Mouse (Mus musculus) lung, postnatal 0 days (tissue): ENCODE data around the gene Cplx3.

Experiments
- CTCF ChIP-seq: IDR thresholded peaks from 2 replicates; pipeline ENCODE4 v1.5.1; 2016; ENCODE audit warnings: antibody characterized with exemption, mild to moderate bottlenecking
- EP300 ChIP-seq: IDR thresholded peaks from 2 replicates; pipeline ENCODE4 v1.6.1; 2016; ENCODE audit warnings: antibody characterized with exemption, mild to moderate bottlenecking, control low read depth

GRCm38 (mm10) chr9:57613975-57614374, 7.9 kb upstream of the Cplx3 start:
- no peak for TF ChIP-seq CTCF
- no peak for TF ChIP-seq EP300
